Mouse (Mus musculus) neutrophil, adult 5-6 weeks (primary cell): ENCODE results near the gene Rbm38. TPM values are rescaled to one million over a fixed set of nuclear protein-coding genes. Genes with fewer than 3 reads are reported as not detected.

Source experiments
- ATAC-seq: fragments of 151-379, 151-347 bp; 2 replicates; pipeline ENCODE4 v1.8.0; 2017; ENCODE audit warnings: mild to moderate bottlenecking, moderate TSS enrichment; ENCODE audit not compliant: insufficient number of reproducible peaks, poor library complexity, low FRiP score, severe bottlenecking; ENCODE audit errors: extremely low read depth
- total RNA-seq: library from RNA; stranded (forward); fragments of 200-1000 nt; gene quantifications from 2 replicates; pipeline ENCODE4 v1.2.3, GENCODE M21; 2017

The Rbm38 gene
- total RNA-seq, 1 experiment from 2014 or later = 90.4 TPM

- ATAC-seq = no peak
Measured at GRCm38 (mm10) chr2:173010220-173010717, 10.0 kb upstream of the Rbm38 start.

- no peak for ATAC-seq
Measured at GRCm38 (mm10) chr2:173011440-173011839, 8.9 kb upstream of the Rbm38 start.

GRCm38 (mm10) chr2:173014741-173015287 lies 5.5 kb upstream of the Rbm38 start:
- no peak for ATAC-seq

GRCm38 (mm10) chr2:173017940-173018339 lies 2.4 kb upstream of the Rbm38 start:
- ATAC-seq = peak; percentile 11; the same call in 1 of the 2 replicates

GRCm38 (mm10) chr2:173018618-173019017 lies 1.7 kb upstream of the Rbm38 start:
- ATAC-seq = no peak

GRCm38 (mm10) chr2:173019322-173019721 lies 976 bp upstream of the Rbm38 start:
- no peak for ATAC-seq

GRCm38 (mm10) chr2:173019790-173020189 lies 508 bp upstream of the Rbm38 start:
- peak; percentile 58 for ATAC-seq

- peak; percentile 60 for ATAC-seq
Measured at GRCm38 (mm10) chr2:173021633-173022055, 1.3 kb downstream of the Rbm38 start.

- ATAC-seq = no peak
Measured at GRCm38 (mm10) chr2:173022056-173022681, 1.9 kb downstream of the Rbm38 start.

GRCm38 (mm10) chr2:173022813-173023212 lies 2.5 kb downstream of the Rbm38 start:
- no peak for ATAC-seq

GRCm38 (mm10) chr2:173023371-173023851 lies 3.1 kb downstream of the Rbm38 start:
- ATAC-seq = no peak

- no peak for ATAC-seq
Measured at GRCm38 (mm10) chr2:173023966-173024365, 3.7 kb downstream of the Rbm38 start.

- no peak for ATAC-seq
Measured at GRCm38 (mm10) chr2:173024392-173024791, 4.1 kb downstream of the Rbm38 start.

- no peak for ATAC-seq
Measured at GRCm38 (mm10) chr2:173024938-173025337, 4.6 kb downstream of the Rbm38 start.

- ATAC-seq = no peak
Measured at GRCm38 (mm10) chr2:173026286-173026685, 6.0 kb downstream of the Rbm38 start.

- peak; percentile 71 for ATAC-seq
Measured at GRCm38 (mm10) chr2:173026688-173027131, 6.4 kb downstream of the Rbm38 start.

GRCm38 (mm10) chr2:173027169-173027823 lies 7.0 kb downstream of the Rbm38 start:
- no peak for ATAC-seq

- peak; percentile 7; the same call in 1 of the 2 replicates for ATAC-seq
Measured at GRCm38 (mm10) chr2:173027824-173028495, 7.7 kb downstream of the Rbm38 start.

- no peak for ATAC-seq
Measured at GRCm38 (mm10) chr2:173028508-173029031, 8.3 kb downstream of the Rbm38 start.
